Mouse (Mus musculus) cortical plate, adult 2 months (tissue): ENCODE measurements at regions not wholly inside any gene's neighbourhood (a gene's known extent, or its start where the extent isn't known, plus 50 kb on each side); places are given as distances from the start of the nearest gene placed in this dataset.

Source experiments
- CTCF ChIP-seq: fragments of 200-500 bp; IDR thresholded peaks from 2 replicates; pipeline ENCODE4 v1.5.1; 2011; ENCODE audit warnings: mild to moderate bottlenecking, control low read depth, low read length; ENCODE audit not compliant: insufficient read depth; ENCODE audit errors: extremely low read depth
- POLR2A ChIP-seq: fragments of 200-500 bp; IDR thresholded peaks from 2 replicates; pipeline ENCODE4 v1.6.1; 2011; ENCODE audit warnings: mild to moderate bottlenecking, low read length, control low read depth; ENCODE audit not compliant: insufficient read depth; ENCODE audit errors: extremely low read depth

- TF ChIP-seq CTCF: no peak
- no peak for TF ChIP-seq POLR2A
Observed at GRCm38 (mm10) chr6:135473146-135473545, 110.8 kb downstream of the Emp1 start.
